Mouse (Mus musculus): ENCODE measurements around the gene Tab3. TPM values are rescaled to one million over a fixed set of nuclear protein-coding genes. Genes with fewer than 3 reads are reported as not detected.

The Tab3 gene
- polyA plus RNA-seq (2014; fragmentation: Illumina TruSeq; extraction: RNeasy Lipid Tissue Mini Kit (QIAGEN cat#74804); ENCODE audit: low read depth, low replicate concordance), result 12.2 TPM

GRCm38 (mm10) chrX:85573532-85574181 lies at the start of gene Tab3:
Gene Tab3, plus strand, starts transcription at chrX:85574022.

Other genes starting within 250 kb of the Tab3 start
- gene Gk, start 202.8 kb downstream of the Tab3 start, polyA plus RNA-seq (2014; fragmentation: Illumina TruSeq; extraction: RNeasy Lipid Tissue Mini Kit (QIAGEN cat#74804); ENCODE audit: low read depth, low replicate concordance), result 75.9 TPM